Comparison of ENCODE assay signal across 8 mouse cellular contexts in the genomic region with DNA sequence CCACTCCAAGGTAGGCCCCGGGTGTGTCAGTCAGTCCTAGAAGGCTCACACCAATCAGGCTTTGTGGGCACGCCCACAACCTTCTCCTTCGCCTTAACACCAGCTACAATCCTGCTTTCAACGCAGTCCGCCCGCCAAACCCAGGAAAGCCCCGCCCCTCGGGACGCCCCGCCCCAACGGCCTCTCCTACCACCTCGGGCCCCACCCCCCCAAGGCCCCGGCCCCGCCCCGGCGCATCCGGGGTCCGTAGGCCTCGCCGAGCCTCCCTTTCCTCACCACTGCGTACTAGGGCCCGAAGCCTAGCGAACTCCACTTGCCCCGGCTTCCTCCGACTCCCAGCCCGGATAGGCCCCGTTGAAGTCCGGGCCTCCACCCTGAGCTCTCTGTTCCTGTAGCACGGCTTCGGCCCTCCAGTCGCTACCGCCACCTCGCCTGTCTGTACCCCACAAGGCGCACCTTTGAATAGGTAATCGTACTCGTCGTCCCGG. TPM values are rescaled to one million over a fixed set of nuclear protein-coding genes. Genes with fewer than 3 reads are reported as not detected.
DNase-seq lines count a peak whose midpoint lies in the region; ATAC-seq and TF ChIP-seq lines count a peak whose summit lies in the region.

No protein-coding gene starts in this region.

- no peaks in the 10 kb centered on the region for H3K27me3 ChIP-seq in Patski
- H3K27me3 ChIP-seq in hindbrain, embryonic 13.5 days: no peaks in the 10 kb centered on the region

- in situ Hi-C loops in Patski (cut with MboI; ENCODE audit: low pct_unique_long_range_greater_than_20kb): no loop called here

- H3K36me3 ChIP-seq in hindbrain, embryonic 13.5 days: no peaks in the 10 kb centered on the region; the same call in 1 of the 2 replicates

- H3K27ac ChIP-seq in hindbrain, embryonic 13.5 days: peak overlapping the region; percentile 100

- no peaks in the 10 kb centered on the region for H3K9me3 ChIP-seq in hindbrain, embryonic 13.5 days

- H3K4me3 ChIP-seq in hindbrain, embryonic 13.5 days: peak overlapping the region; percentile 75

- under 1% methylated on average over 37 of the region's 38 CpGs for WGBS in hindbrain, embryonic 13.5 days

- DNase-seq in Patski (ENCODE audit: low read depth, low spot score): no peak
- DNase-seq in cerebellum, postnatal 14 days: peak; percentile 91 to 92
- peak; percentile 82 to 87 for DNase-seq in frontal cortex, postnatal 14 days (ENCODE audit: low spot score in 2 of 2)
- DNase-seq in layer of hippocampus, postnatal 25 days (ENCODE audit: extremely low spot score in 1 of 2, low spot score in 1 of 2): peak; percentile 72 to 77
- DNase-seq in lung, postnatal 14 days: peak; percentile 98
- DNase-seq in ovary, postnatal 36 days (ENCODE audit: low spot score): peak; percentile 97
- DNase-seq in thymus, postnatal 14 days: peak; percentile 98

- CTCF ChIA-PET in Patski (lab: Charles Lee): interaction anchor here (1.3 to 2.1 kb wide), 2 partner anchors 19 to 23 kb away, joined by 4 to 14 read pairs; no protein-coding TSS in a partner anchor

- no peak for TF ChIP-seq CTCF in Patski (IDR thresholded peaks at IDR 0.05)

- peak overlapping the region; percentile 87 for H3K4me2 ChIP-seq in hindbrain, embryonic 13.5 days

- peak; percentile 24 for ATAC-seq in Patski
- peak; percentile 85 for ATAC-seq in hindbrain, embryonic 13.5 days (ENCODE audit: low FRiP score)

- H3K4me1 ChIP-seq in hindbrain, embryonic 13.5 days (replicated peaks): peaks cover 47% of the 10 kb centered on the region

- peak overlapping the region; percentile 97 for H3K9ac ChIP-seq in hindbrain, embryonic 13.5 days

- POLR2A ChIA-PET in Patski (lab: Charles Lee): interaction anchor here (1.6 to 1.9 kb wide), 2 partner anchors 23 to 25 kb away, joined by 4 to 7 read pairs; partner anchors contain the start of gene Angptl4

RNA-seq across cellular contexts. Expression of gene Rab11b, which starts 0.5 kb away (rescaled TPM):
- polyA plus RNA-seq in Patski (2021): 222 TPM
- polyA plus RNA-seq in hindbrain, embryonic 13.5 days (2015; fragmentation: Nextera tagmentation; extraction: Ambion mirVana): 494 and 549 TPM in 2 replicates
- total RNA-seq in layer of hippocampus, postnatal 25 days (2021): 100 to 1,000 TPM; 304 to 328 TPM

RNA-seq across cellular contexts. Expression of gene Angptl4, which starts 21.8 kb away (rescaled TPM):
- 1.8 TPM for polyA plus RNA-seq in Patski (2021)
- 23.5 and 24.7 TPM in 2 replicates for polyA plus RNA-seq in hindbrain, embryonic 13.5 days (2015; fragmentation: Nextera tagmentation; extraction: Ambion mirVana)
- 1 to 10 TPM; 3.8 to 4.0 TPM for total RNA-seq in layer of hippocampus, postnatal 25 days (2021)

RNA-seq across cellular contexts. Expression of gene March2, which starts 41.3 kb away (rescaled TPM):
- 77.2 TPM for polyA plus RNA-seq in Patski (2021)
- 68.4 and 69.1 TPM in 2 replicates for polyA plus RNA-seq in hindbrain, embryonic 13.5 days (2015; fragmentation: Nextera tagmentation; extraction: Ambion mirVana)
- 10 to 100 TPM; 80.9 to 84.4 TPM for total RNA-seq in layer of hippocampus, postnatal 25 days (2021)

RNA-seq across cellular contexts. Expression of gene Kank3, which starts 50.5 kb away (rescaled TPM):
- polyA plus RNA-seq in Patski (2021): 4.1 TPM
- 37.4 and 40.5 TPM in 2 replicates for polyA plus RNA-seq in hindbrain, embryonic 13.5 days (2015; fragmentation: Nextera tagmentation; extraction: Ambion mirVana)
- total RNA-seq in layer of hippocampus, postnatal 25 days (2021): 10 to 100 TPM; 27.8 to 35.8 TPM
